Mouse (Mus musculus): ENCODE measurements around the gene Hao1.

Gene Hao1

DNA sequence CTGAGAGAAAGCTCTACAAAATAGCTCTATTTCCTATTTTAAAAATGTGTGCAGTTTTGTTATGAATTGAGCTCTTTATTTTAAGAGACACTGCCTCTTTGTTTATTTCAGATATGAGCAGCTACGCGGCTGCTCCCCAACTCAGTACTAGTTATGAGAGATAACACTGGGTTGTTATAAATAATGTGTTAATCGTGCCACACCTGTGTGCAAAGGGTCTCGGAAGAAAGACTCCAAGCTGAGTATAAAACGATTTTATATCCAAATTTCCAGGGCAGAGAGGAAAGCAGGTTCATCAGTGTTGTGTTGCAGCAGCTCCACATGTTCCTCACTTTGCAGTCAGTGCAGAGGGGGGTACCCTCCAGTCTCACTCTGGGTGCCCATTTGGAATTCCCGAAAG is 91.8 kb downstream of the Hao1 start:
- DNase-seq, result no peak

DNA sequence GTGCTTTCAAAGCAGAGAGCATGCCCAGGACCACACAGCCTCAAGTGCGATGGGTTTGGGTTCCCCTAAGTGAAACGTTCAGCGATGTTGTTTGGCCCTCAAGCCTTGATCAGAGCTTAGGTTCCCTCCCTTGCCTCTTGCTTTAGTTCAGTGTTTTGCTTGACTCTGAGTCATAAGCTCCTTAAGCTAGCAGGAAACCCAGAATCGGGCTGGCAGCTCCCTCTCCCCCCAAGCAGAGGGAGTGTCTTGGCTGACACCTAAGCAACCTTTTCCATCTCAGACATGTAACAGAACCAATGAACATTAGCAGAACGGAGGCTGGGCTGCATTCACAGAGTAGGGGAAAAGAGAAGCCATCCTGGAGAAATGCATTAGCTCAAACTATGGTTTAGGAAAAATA is 93.3 kb downstream of the Hao1 start:
- DNase-seq, result no peak

DNA sequence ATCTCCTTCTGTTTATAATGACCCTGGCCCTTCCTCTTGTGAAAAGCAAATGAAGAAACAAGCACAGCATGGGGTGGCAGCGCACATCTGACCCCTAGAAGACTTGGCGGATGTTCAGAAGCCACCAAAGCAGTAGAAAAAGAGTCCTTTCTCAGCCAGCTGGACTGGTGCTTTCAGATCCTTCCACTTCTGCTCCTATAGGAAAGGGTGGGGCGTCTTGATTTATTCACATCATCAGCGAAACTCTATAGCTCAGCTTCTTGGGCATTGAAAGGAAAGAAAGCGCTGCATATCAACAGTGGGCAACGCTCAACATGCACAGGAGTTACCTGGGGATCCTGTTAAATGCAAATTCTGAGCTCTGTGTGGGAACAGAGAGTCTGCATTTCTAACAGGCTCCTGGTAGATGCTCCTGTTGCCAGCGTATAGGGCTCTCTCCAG is 98.1 kb downstream of the Hao1 start:
- no peak for DNase-seq

DNA sequence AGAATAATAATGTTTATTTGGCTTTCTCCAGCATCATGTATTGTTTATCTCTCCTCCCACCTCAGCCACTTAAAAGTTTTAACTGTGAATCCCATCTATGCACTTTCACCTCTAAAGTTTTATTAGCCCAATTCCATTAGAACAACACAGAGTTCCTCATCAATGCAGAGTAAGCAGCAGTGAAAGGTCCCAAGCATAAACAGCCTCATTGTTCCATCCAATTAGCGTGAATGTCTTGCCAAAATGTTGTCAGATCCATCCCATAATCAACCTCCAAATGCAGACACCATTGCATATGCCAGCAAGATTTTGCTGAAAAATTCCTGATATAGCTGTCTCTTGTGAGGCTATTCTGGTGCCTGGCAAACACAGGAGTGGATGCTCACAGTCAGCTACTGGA is 101.4 kb downstream of the Hao1 start:
- no peak for DNase-seq

DNA sequence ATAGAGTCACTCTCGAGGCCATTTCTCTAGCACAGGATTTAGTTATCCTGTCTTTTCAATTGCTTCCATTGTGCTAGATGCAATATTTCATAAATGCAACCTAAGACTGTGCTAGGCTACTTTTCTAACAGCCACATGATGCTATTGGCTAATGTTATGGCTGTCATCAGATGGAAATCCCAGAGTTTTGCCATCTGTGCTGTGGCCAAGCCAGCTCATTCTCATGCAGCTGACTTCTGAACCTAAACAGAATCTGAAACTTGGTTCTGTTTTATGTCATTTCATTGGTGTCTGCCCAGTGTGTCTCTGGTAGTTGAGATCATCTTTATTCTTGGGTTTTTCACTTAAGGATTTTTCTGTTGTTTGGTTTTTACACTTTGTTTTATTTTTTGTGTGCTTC is 103.2 kb downstream of the Hao1 start:
- DNase-seq, result no peak

All from liver (tissue).